Mouse (Mus musculus): Measurements from ENCODE around the gene Ccl19.
"Not testable (repeated sequence)": the region's sequence is repeated elsewhere in the genome, so short reads cannot be mapped to it uniquely, and the experiment has no call there.

The Ccl19 gene

DNA sequence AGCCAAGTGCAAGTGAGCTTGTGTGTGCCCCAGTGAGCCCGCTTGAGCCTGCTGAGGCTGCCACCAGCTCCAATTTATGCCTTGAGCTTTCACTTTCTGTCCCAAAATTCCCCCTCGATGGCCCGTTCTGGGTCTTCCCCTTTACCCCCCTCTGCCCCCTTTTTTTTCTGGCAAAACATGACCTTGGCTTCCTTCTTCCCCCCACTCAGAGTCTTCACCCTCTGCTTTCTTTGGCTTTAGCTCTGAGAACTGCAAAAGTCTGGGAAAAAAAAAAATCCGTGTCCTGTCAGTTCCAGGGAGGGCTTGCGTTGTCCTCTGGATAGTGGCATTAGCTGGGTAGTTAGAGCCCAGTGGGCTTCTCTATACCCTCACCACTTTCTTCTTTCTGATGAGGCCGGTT is at the start of gene Ccl19:
Ccl19 (minus strand) TSS at position 101 of the 400 bp plus-strand sequence.
- not testable (repeated sequence) for DNase-seq

DNA sequence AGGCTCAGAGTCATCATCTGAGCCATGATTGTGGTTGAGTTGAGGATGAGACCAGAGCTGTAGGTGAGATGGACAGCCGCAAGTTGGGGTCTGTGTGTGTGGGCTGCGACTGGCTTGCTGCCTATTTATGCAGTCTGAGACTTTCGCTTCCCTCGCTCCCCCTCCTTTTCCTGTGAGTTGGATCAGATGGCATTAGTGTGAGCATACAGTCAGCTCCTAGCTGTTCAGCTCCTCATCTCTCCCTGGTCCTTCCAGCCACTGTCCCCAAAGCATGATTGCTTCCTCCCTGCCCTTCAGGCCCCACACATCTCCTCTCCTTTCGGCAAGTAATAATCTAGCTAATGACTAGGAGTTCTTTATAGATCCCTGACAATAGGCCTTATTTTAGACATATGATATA is 17.5 kb upstream of the Ccl19 start, which contains the start of gene Ccl21a:
Ccl21a (minus strand) TSS at position 101 of the 400 bp plus-strand sequence.
- DNase-seq, result not testable (repeated sequence)

DNA sequence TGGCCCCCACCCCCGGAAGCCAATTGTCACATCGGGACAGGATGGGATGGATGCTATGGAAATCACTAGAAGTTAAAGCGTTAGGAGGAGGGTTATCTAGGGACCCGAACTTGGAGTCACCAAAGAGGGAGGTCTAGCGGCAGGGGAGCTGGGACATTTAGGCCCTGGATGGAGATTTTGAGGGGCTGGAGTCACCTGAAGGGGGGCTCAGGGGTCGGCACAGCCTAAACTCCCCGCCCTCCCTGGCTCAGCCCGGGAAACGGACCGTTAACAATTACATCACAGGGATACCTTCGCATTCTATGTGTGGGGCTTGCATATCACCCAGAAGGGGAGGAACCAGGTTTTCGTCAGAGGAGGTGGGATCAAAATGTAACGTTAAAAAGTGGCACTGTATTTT is 21.1 kb downstream of the Ccl19 start, which contains the start of gene 4930578G10Rik:
4930578G10Rik (plus strand) TSS at position 301 of the 400 bp plus-strand sequence.
- not testable (repeated sequence) for DNase-seq

Measured in thymus, adult 18-20 months (tissue).